Mouse (Mus musculus) thymus, adult 2 months (tissue): Measurements from ENCODE around the gene Notch3.

Experiments used
- CTCF ChIP-seq: fragments of 200-500 bp; IDR thresholded peaks from 2 replicates; pipeline ENCODE4 v1.5.1; 2012; ENCODE audit warnings: mild to moderate bottlenecking, control low read depth, low read length, moderate library complexity, borderline replicate concordance; ENCODE audit not compliant: control insufficient read depth, poor library complexity, insufficient read depth; ENCODE audit errors: extremely low read depth
- POLR2A ChIP-seq: fragments of 200-500 bp; IDR thresholded peaks from 2 replicates; pipeline ENCODE4 v1.6.1; 2012; ENCODE audit warnings: mild to moderate bottlenecking, low read length, control low read depth, moderate library complexity; ENCODE audit not compliant: control insufficient read depth, poor library complexity, insufficient read depth; ENCODE audit errors: extremely low read depth

DNA sequence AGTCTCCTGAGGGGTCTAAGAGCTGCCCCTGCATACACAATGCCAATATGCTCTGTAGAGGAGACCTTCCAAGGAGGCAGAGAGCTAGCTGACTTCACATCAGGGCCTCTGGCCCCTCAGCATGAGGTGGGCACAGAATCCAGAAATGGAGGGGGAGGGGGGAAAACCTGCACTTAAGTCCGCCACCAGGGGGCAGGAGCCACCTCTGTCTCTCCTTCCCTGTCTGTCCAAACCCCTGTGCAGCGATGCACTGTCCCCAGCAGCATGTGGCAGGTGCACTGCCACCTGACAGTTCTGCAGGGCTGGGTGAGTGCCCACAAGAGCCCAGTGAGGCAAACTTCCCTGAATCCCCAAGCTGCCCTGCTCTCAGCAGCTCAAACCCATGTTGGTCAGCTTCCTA lies 91.5 kb downstream of the Notch3 start:
- TF ChIP-seq CTCF (peak; percentile 89), POLR2A (no peak)
